Mouse (Mus musculus): ENCODE results near the gene Ccdc182.

Ccdc182 gene

GRCm38 (mm10) chr11:88293631-88294393 lies at the start of gene Ccdc182:
Ccdc182 (plus strand) TSS chr11:88294058.
- no peak for DNase-seq (ENCODE audit: low read depth, low spot score)

- no peak for DNase-seq (ENCODE audit: low read depth, low spot score)
Measured at GRCm38 (mm10) chr11:88245581-88246170, 48.2 kb upstream of the Ccdc182 start.

- DNase-seq (ENCODE audit: low read depth, low spot score) = no peak
Measured at GRCm38 (mm10) chr11:88248636-88249035, 45.2 kb upstream of the Ccdc182 start.

- DNase-seq (ENCODE audit: low read depth, low spot score) = no peak
Measured at GRCm38 (mm10) chr11:88250568-88250967, 43.3 kb upstream of the Ccdc182 start.

GRCm38 (mm10) chr11:88251295-88251694 lies 42.6 kb upstream of the Ccdc182 start:
- no peak for DNase-seq (ENCODE audit: low read depth, low spot score)

GRCm38 (mm10) chr11:88251972-88252766 lies 41.7 kb upstream of the Ccdc182 start:
- peak; percentile 69 for DNase-seq (ENCODE audit: low read depth, low spot score)

GRCm38 (mm10) chr11:88252767-88253513 lies 40.9 kb upstream of the Ccdc182 start:
- no peak for DNase-seq (ENCODE audit: low read depth, low spot score)

GRCm38 (mm10) chr11:88253514-88254167 lies 40.2 kb upstream of the Ccdc182 start:
- no peak for DNase-seq (ENCODE audit: low read depth, low spot score)

GRCm38 (mm10) chr11:88257700-88258099 lies 36.2 kb upstream of the Ccdc182 start:
- DNase-seq (ENCODE audit: low read depth, low spot score) = no peak

- no peak for DNase-seq (ENCODE audit: low read depth, low spot score)
Measured at GRCm38 (mm10) chr11:88258212-88258611, 35.6 kb upstream of the Ccdc182 start.

GRCm38 (mm10) chr11:88260463-88260862 lies 33.4 kb upstream of the Ccdc182 start:
- DNase-seq (ENCODE audit: low read depth, low spot score) = no peak

- DNase-seq (ENCODE audit: low read depth, low spot score) = no peak
Measured at GRCm38 (mm10) chr11:88264889-88265288, 29.0 kb upstream of the Ccdc182 start.

GRCm38 (mm10) chr11:88266311-88266710 lies 27.5 kb upstream of the Ccdc182 start:
- no peak for DNase-seq (ENCODE audit: low read depth, low spot score)

GRCm38 (mm10) chr11:88271870-88272269 lies 22.0 kb upstream of the Ccdc182 start:
- DNase-seq (ENCODE audit: low read depth, low spot score) = no peak

- no peak for DNase-seq (ENCODE audit: low read depth, low spot score)
Measured at GRCm38 (mm10) chr11:88274111-88274879, 19.6 kb upstream of the Ccdc182 start.

GRCm38 (mm10) chr11:88274901-88275498 lies 18.9 kb upstream of the Ccdc182 start:
- DNase-seq (ENCODE audit: low read depth, low spot score) = no peak

- DNase-seq (ENCODE audit: low read depth, low spot score) = no peak
Measured at GRCm38 (mm10) chr11:88275949-88276348, 17.9 kb upstream of the Ccdc182 start.

GRCm38 (mm10) chr11:88276534-88277308 lies 17.1 kb upstream of the Ccdc182 start:
- no peak for DNase-seq (ENCODE audit: low read depth, low spot score)

- no peak for DNase-seq (ENCODE audit: low read depth, low spot score)
Measured at GRCm38 (mm10) chr11:88279006-88279405, 14.9 kb upstream of the Ccdc182 start.
